Mouse (Mus musculus) brain, embryonic 14.5 days (tissue): ENCODE data around the gene Apol11b. TPM values are rescaled to one million over a fixed set of nuclear protein-coding genes. Genes with fewer than 3 reads are reported as not detected.

Source experiments
- DNase-seq: peaks from one replicate; pipeline ENCODE4 v3.0.0-alpha.2; 2011; ENCODE audit warnings: low read depth
- CTCF ChIP-seq: fragments of 200-500 bp; IDR thresholded peaks from 2 replicates; pipeline ENCODE4 v1.5.1; 2012; ENCODE audit warnings: inconsistent platforms, mild to moderate bottlenecking, moderate library complexity, borderline replicate concordance; ENCODE audit not compliant: insufficient read depth, insufficient read length; ENCODE audit errors: extremely low read depth
- POLR2A ChIP-seq: fragments of 200-500 bp; IDR thresholded peaks from 2 replicates; pipeline ENCODE4 v1.6.1; 2012; ENCODE audit warnings: mild to moderate bottlenecking, inconsistent platforms, borderline replicate concordance; ENCODE audit not compliant: poor library complexity, insufficient read depth, insufficient read length, severe bottlenecking; ENCODE audit errors: extremely low read depth
- polyA plus RNA-seq: library from polyadenylated mRNA; depleted of rRNA; stranded (reverse); fragments of >200 nt; gene quantifications from 2 replicates; pipeline ENCODE4 v1.2.3, GENCODE M21; 2012; rRNA removed

The Apol11b gene
- polyA plus RNA-seq, 1 experiment: not detected

GRCm38 (mm10) chr15:77590881-77591280, 52.2 kb downstream of the Apol11b start:
- no peak for DNase-seq
- TF ChIP-seq POLR2A (no peak), CTCF (no peak)

GRCm38 (mm10) chr15:77588981-77589380, 54.1 kb downstream of the Apol11b start:
- DNase-seq: no peak
- TF ChIP-seq CTCF (no peak), POLR2A (no peak)

- no peak for DNase-seq
- no peak for TF ChIP-seq POLR2A
- no peak for TF ChIP-seq CTCF
These were observed 56.1 kb downstream of the Apol11b start for GRCm38 (mm10) chr15:77587026-77587425.

Other genes starting within 250 kb of the Apol11b start
- gene Apol7a, start 244.2 kb downstream of the Apol11b start, polyA plus RNA-seq: not detected in 2 replicates
- gene Apol9a, start 232.2 kb downstream of the Apol11b start, polyA plus RNA-seq: 0.23 TPM in 1 of 2 replicates, not detected in the other
- gene Apol7b, start 195.8 kb downstream of the Apol11b start, polyA plus RNA-seq: not detected in 2 replicates
- not detected in 2 replicates for gene Apol10a, start 166.2 kb downstream of the Apol11b start, polyA plus RNA-seq
- gene Apol11a, start 135.0 kb downstream of the Apol11b start, polyA plus RNA-seq: not detected in 2 replicates
- not detected in 2 replicates for gene Apol7c, start 110.0 kb downstream of the Apol11b start, polyA plus RNA-seq
- not detected in 2 replicates for gene 1700025B11Rik, start 81.4 kb downstream of the Apol11b start, polyA plus RNA-seq
- 0.14 TPM in 1 of 2 replicates, not detected in the other for gene Apol10b, start 47.2 kb downstream of the Apol11b start, polyA plus RNA-seq
- gene Gm36245, start 44.0 kb downstream of the Apol11b start, polyA plus RNA-seq: not detected in 2 replicates
- gene Apol7e, start 55.6 kb upstream of the Apol11b start, polyA plus RNA-seq: 0.04 TPM in 1 of 2 replicates, not detected in the other
- 0.06 TPM in 1 of 2 replicates, not detected in the other for gene Apol9b, start 85.8 kb upstream of the Apol11b start, polyA plus RNA-seq
- gene Apol8, start 113.7 kb upstream of the Apol11b start, polyA plus RNA-seq: 0.30 and 0.37 TPM in 2 replicates
- 12.1 and 29.9 TPM in 2 replicates for gene Myh9, start 198.9 kb upstream of the Apol11b start, polyA plus RNA-seq